Comparison of ENCODE assay signal across 9 mouse cellular contexts in genomic region chr11:94326961-94327411, GRCm38 (mm10). TPM values are rescaled to one million over a fixed set of nuclear protein-coding genes. Genes with fewer than 3 reads are reported as not detected.
DNase-seq lines count a peak whose midpoint lies in the region; ATAC-seq and TF ChIP-seq lines count a peak whose summit lies in the region.
"Had no signal": no experiment of that assay in that cellular context is flagged by ENCODE, and none has a peak within 500 bp of the region (broad histone marks: within the 10 kb centered on the region; RNA-seq: fewer than 3 reads in every experiment).

No protein-coding gene starts in this region.

- no peaks in the 10 kb centered on the region for H3K9me3 ChIP-seq in heart, embryonic 15.5 days (replicated peaks)
- H3K9me3 ChIP-seq in limb, embryonic 12.5 days = no peaks in the 10 kb centered on the region

- peaks cover 13% of the 10 kb centered on the region for H3K4me1 ChIP-seq in cortical plate, adult 2 months (ENCODE audit: control insufficient read depth, insufficient read depth, low read length)
- H3K4me1 ChIP-seq in heart, embryonic 15.5 days (replicated peaks) = peaks cover 34% of the 10 kb centered on the region
- peaks cover 25% of the 10 kb centered on the region for H3K4me1 ChIP-seq in limb, embryonic 12.5 days (replicated peaks)

- peak overlapping the region; percentile 16 for H3K4me3 ChIP-seq in cortical plate, adult 2 months (ENCODE audit: insufficient read depth, low read length)
- peak overlapping the region; percentile 89 for H3K4me3 ChIP-seq in heart, embryonic 15.5 days
- H3K4me3 ChIP-seq in limb, embryonic 12.5 days (replicated peaks) = peak overlapping the region; percentile 74

- intact Hi-C loops in left cerebral cortex, postnatal 36 days (cut with DNase I) = loop anchor here (5.0 kb wide), 1 partner anchor 90 kb away; no protein-coding TSS in a partner anchor

- 7% methylated on average over 10 of the region's 10 CpGs for WGBS in heart, embryonic 15.5 days
- 10% methylated on average over 10 of the region's 10 CpGs for WGBS in limb, embryonic 12.5 days

- no peaks in the 10 kb centered on the region for H3K27me3 ChIP-seq in heart, embryonic 15.5 days
- H3K27me3 ChIP-seq in limb, embryonic 12.5 days = no peaks in the 10 kb centered on the region

- DNase-seq in left cerebral cortex, adult 11 months (ENCODE audit: low spot score) = peak; percentile 31
- no peak for DNase-seq in left cerebral cortex, postnatal 36 days (ENCODE audit: low spot score in 2 of 2)
- DNase-seq in retina, embryonic 14.5 days (ENCODE audit: low spot score) = peak; percentile 85
- no peak for DNase-seq in layer of hippocampus, postnatal 36 days

- no peaks in the 10 kb centered on the region for H3K36me3 ChIP-seq in heart, embryonic 15.5 days
- H3K36me3 ChIP-seq in limb, embryonic 12.5 days = no peaks in the 10 kb centered on the region

- TF ChIP-seq CTCF in cortical plate, adult 2 months (IDR thresholded peaks at IDR 0.05; ENCODE audit: extremely low read depth, insufficient read depth, low read length) = no peak

- peak overlapping the region; percentile 30; the same call in 1 of the 2 replicates for H3K9ac ChIP-seq in heart, embryonic 15.5 days
- no peak overlapping the region; the same call in 1 of the 2 replicates for H3K9ac ChIP-seq in limb, embryonic 12.5 days (replicated peaks)

- peak overlapping the region; percentile 93 for H3K27ac ChIP-seq in cortical plate, adult 2 months (ENCODE audit: insufficient read depth, low read length)
- peak overlapping the region; percentile 98 for H3K27ac ChIP-seq in heart, embryonic 15.5 days
- peak overlapping the region; percentile 97 for H3K27ac ChIP-seq in limb, embryonic 12.5 days

- peak overlapping the region; percentile 66 for H3K4me2 ChIP-seq in heart, embryonic 15.5 days
- peak overlapping the region; percentile 75 for H3K4me2 ChIP-seq in limb, embryonic 12.5 days

- no peak for TF ChIP-seq POLR2A in cortical plate, adult 2 months (IDR thresholded peaks at IDR 0.05; ENCODE audit: extremely low read depth, insufficient read depth, low read length)

- ATAC-seq in heart, embryonic 15.5 days (replicated peaks; ENCODE audit: insufficient number of reproducible peaks, insufficient read depth, low FRiP score, low read depth) = no peak
- ATAC-seq in limb, embryonic 12.5 days (ENCODE audit: insufficient number of reproducible peaks, insufficient read depth, low FRiP score, low TSS enrichment, low read depth) = no peak
- no peak for ATAC-seq in monocyte, adult 5-6 weeks (replicated peaks; ENCODE audit: insufficient number of reproducible peaks, low FRiP score, low TSS enrichment, poor library complexity, severe bottlenecking)

RNA-seq across cellular contexts. Expression of gene Ankrd40, which starts 0.8 kb away (rescaled TPM):
- 100 to 1,000 TPM; 136 to 145 TPM for total RNA-seq in left cerebral cortex, postnatal 36 days (2021)
- polyA plus RNA-seq in cortical plate, adult 2 months (2012; rRNA removed) = 160 and 165 TPM in 2 replicates
- polyA plus RNA-seq in heart, embryonic 15.5 days (2015; fragmentation: Nextera tagmentation; extraction: Ambion mirVana) = 52.3 and 52.5 TPM in 2 replicates
- polyA plus RNA-seq in limb, embryonic 12.5 days (2016; fragmentation: Nextera tagmentation; extraction: Ambion mirVana) = 23.9 and 35.0 TPM in 2 replicates
- total RNA-seq in monocyte, adult 5-6 weeks (2017) = 51.5 to 78.7 TPM (median 72.6 TPM) in 3 replicates
- total RNA-seq in layer of hippocampus, postnatal 36 days (2021) = 100 to 1,000 TPM; 127 to 131 TPM

RNA-seq across cellular contexts. Expression of gene Luc7l3, which starts 5.2 kb away (rescaled TPM):
- total RNA-seq in left cerebral cortex, postnatal 36 days (2021) = 100 to 1,000 TPM in 1 of 2 experiments, 10 to 100 TPM in 1; 85.0 to 137 TPM
- polyA plus RNA-seq in cortical plate, adult 2 months (2012; rRNA removed) = 138 and 160 TPM in 2 replicates
- 63.3 and 70.9 TPM in 2 replicates for polyA plus RNA-seq in heart, embryonic 15.5 days (2015; fragmentation: Nextera tagmentation; extraction: Ambion mirVana)
- polyA plus RNA-seq in limb, embryonic 12.5 days (2016; fragmentation: Nextera tagmentation; extraction: Ambion mirVana) = 143 and 148 TPM in 2 replicates
- total RNA-seq in monocyte, adult 5-6 weeks (2017) = 180 to 368 TPM (median 210 TPM) in 3 replicates
- total RNA-seq in layer of hippocampus, postnatal 36 days (2021) = 100 to 1,000 TPM; 120 to 123 TPM

RNA-seq across cellular contexts. Expression of gene Gm21885, which starts 45.3 kb away (rescaled TPM):
- total RNA-seq in left cerebral cortex, postnatal 36 days (2021) = not detected
- not detected in 2 replicates for polyA plus RNA-seq in cortical plate, adult 2 months (2012; rRNA removed)
- 0.30 TPM in 1 of 2 replicates, not detected in the other for polyA plus RNA-seq in heart, embryonic 15.5 days (2015; fragmentation: Nextera tagmentation; extraction: Ambion mirVana)
- not detected in 2 replicates for polyA plus RNA-seq in limb, embryonic 12.5 days (2016; fragmentation: Nextera tagmentation; extraction: Ambion mirVana)
- total RNA-seq in monocyte, adult 5-6 weeks (2017) = not detected in 3 replicates
- not detected for total RNA-seq in layer of hippocampus, postnatal 36 days (2021)
- total RNA-seq: layer of hippocampus, postnatal 10 days had no signal

Comparison
In these comparisons a context has a peak if more than half of its experiments do, and no peak if none do; other contexts are left out.
1. DNase-seq: peak in left cerebral cortex, adult 11 months (single experiment) and retina, embryonic 14.5 days (single experiment); none in left cerebral cortex, postnatal 36 days (0 of 2) and layer of hippocampus, postnatal 36 days (0 of 2).
2. H3K4me3 ChIP-seq: peak in every context shown above with its lines; median percentile 89 in heart, embryonic 15.5 days; 74 in limb, embryonic 12.5 days; 16 in cortical plate, adult 2 months.
3. Peak in every context shown above with its lines, with median percentiles within 50 percentile points of each other: H3K27ac ChIP-seq.